Mouse (Mus musculus) lung, adult 2 months (tissue): Measurements from ENCODE around the gene Slc22a17.

Source experiments
- CTCF ChIP-seq: fragments of 200-500 bp; IDR thresholded peaks from 2 replicates; pipeline ENCODE4 v1.5.1; 2011; ENCODE audit warnings: mild to moderate bottlenecking, low read length, control low read depth; ENCODE audit not compliant: insufficient read depth
- POLR2A ChIP-seq: fragments of 200-500 bp; IDR thresholded peaks from 2 replicates; pipeline ENCODE4 v1.6.1; 2011; ENCODE audit warnings: low read depth, mild to moderate bottlenecking, control low read depth, low read length, borderline replicate concordance; ENCODE audit errors: extremely low read depth

DNA sequence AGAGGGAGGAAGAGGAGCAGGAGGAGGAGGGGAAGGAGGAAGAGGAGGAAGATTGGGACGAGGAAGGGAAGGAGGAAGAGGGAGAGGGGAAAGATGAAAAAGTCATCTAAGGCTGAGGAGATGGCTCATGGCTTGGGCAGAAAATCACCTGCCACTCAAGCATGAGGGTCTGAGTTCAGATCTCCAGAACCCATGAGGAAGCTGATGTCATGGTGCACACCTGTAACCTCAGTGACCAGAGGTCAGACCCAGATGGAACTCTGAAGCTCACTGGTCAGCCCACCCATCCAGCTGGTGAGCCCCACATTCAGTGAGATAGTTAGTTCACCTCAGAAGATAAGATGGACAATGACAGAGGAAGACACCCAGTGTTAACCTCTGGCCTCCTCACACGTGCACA, 32.0 kb upstream of the Slc22a17 start:
- TF ChIP-seq CTCF: no peak
- no peak for TF ChIP-seq POLR2A
